Mouse (Mus musculus) myocyte (in vitro differentiated cells): ENCODE measurements around the gene Abhd15.

Experiments used
- CEBPB ChIP-seq: IDR thresholded peaks from 2 replicates; pipeline ENCODE4 v1.6.1; 2011; ENCODE audit warnings: mild to moderate bottlenecking, moderate library complexity; ENCODE audit not compliant: poor library complexity, insufficient read depth, severe bottlenecking
- E2F4 ChIP-seq: IDR thresholded peaks from one replicate; pipeline ENCODE4 v1.6.1; 2011; ENCODE audit warnings: mild to moderate bottlenecking, control low read depth, moderate library complexity; ENCODE audit not compliant: insufficient read depth
- MAX ChIP-seq: IDR thresholded peaks from one replicate; pipeline ENCODE4 v1.6.1; 2011; ENCODE audit warnings: low read depth, mild to moderate bottlenecking, control low read depth
- MYOD1 ChIP-seq, 3 experiments: IDR thresholded peaks; one replicate each; pipeline ENCODE4 v1.6.1; 2011; ENCODE audit warnings: control low read depth in 2 of 3, low read depth in 2 of 3, mild to moderate bottlenecking in 2 of 3, moderate library complexity in 1 of 3; ENCODE audit not compliant: insufficient read length in 2 of 3, control insufficient read depth in 1 of 3
- MYOG ChIP-seq, 3 experiments: IDR thresholded peaks; one replicate each; pipeline ENCODE4 v1.6.1; 2011; ENCODE audit warnings: control low read depth in 2 of 3, low read depth in 2 of 3, mild to moderate bottlenecking in 2 of 3; ENCODE audit not compliant: insufficient read length in 2 of 3, control insufficient read depth in 1 of 3, insufficient read depth in 1 of 3
- POLR2A ChIP-seq: IDR thresholded peaks from one replicate; pipeline ENCODE4 v1.6.1; 2011; ENCODE audit warnings: low read depth, mild to moderate bottlenecking, control low read depth, moderate library complexity; ENCODE audit not compliant: insufficient read length
- POLR2AphosphoS2 ChIP-seq: IDR thresholded peaks from one replicate; pipeline ENCODE4 v1.6.1; 2011; ENCODE audit warnings: low read depth, control low read depth; ENCODE audit not compliant: insufficient read length
- REST ChIP-seq: IDR thresholded peaks from one replicate; pipeline ENCODE4 v1.6.1; 2011; ENCODE audit warnings: mild to moderate bottlenecking, control low read depth, moderate library complexity; ENCODE audit not compliant: insufficient read depth, insufficient read length
- SRF ChIP-seq: IDR thresholded peaks from one replicate; pipeline ENCODE4 v1.6.1; 2011; ENCODE audit warnings: low read depth; ENCODE audit not compliant: control insufficient read depth, insufficient read length
- TCF12 ChIP-seq: IDR thresholded peaks from one replicate; pipeline ENCODE4 v1.6.1; 2011; ENCODE audit warnings: mild to moderate bottlenecking, control low read depth; ENCODE audit not compliant: poor library complexity, insufficient read depth, severe bottlenecking
- TCF3 ChIP-seq: IDR thresholded peaks from one replicate; pipeline ENCODE4 v1.6.1; 2011; ENCODE audit warnings: low read depth, control low read depth; ENCODE audit not compliant: insufficient read length
- USF1 ChIP-seq: IDR thresholded peaks from one replicate; pipeline ENCODE4 v1.6.1; 2011; ENCODE audit warnings: low read depth, mild to moderate bottlenecking, control low read depth, moderate library complexity

- TF ChIP-seq MYOD1 (IDR thresholded peaks at IDR 0.05; ENCODE audit: control insufficient read depth in 1 of 3, insufficient read length in 2 of 3, low read depth in 2 of 3) (no peak), E2F4 (no peak), MAX (no peak), USF1 (no peak), POLR2A (no peak), MYOG (IDR thresholded peaks at IDR 0.05; ENCODE audit: control insufficient read depth in 1 of 3, insufficient read depth in 1 of 3, insufficient read length in 2 of 3, low read depth in 2 of 3) (no peak), TCF12 (no peak), SRF (no peak), CEBPB (no peak), POLR2AphosphoS2 (no peak), TCF3 (no peak), REST (no peak)
Observed at GRCm38 (mm10) chr11:77476895-77477294, 38.0 kb upstream of the Abhd15 start.
